Mouse (Mus musculus) spleen, adult 2 months (tissue): Measurements from ENCODE around the gene Zc3h13.

Experiments used
- CTCF ChIP-seq: fragments of 200-500 bp; IDR thresholded peaks from 2 replicates; pipeline ENCODE4 v1.5.1; 2011; ENCODE audit warnings: mild to moderate bottlenecking, inconsistent platforms; ENCODE audit not compliant: insufficient read depth, insufficient read length, insufficient replicate concordance; ENCODE audit errors: extremely low read depth
- POLR2A ChIP-seq: fragments of 200-500 bp; IDR thresholded peaks from 2 replicates; pipeline ENCODE4 v1.6.1; 2011; ENCODE audit warnings: low read depth, low read length, inconsistent platforms

DNA sequence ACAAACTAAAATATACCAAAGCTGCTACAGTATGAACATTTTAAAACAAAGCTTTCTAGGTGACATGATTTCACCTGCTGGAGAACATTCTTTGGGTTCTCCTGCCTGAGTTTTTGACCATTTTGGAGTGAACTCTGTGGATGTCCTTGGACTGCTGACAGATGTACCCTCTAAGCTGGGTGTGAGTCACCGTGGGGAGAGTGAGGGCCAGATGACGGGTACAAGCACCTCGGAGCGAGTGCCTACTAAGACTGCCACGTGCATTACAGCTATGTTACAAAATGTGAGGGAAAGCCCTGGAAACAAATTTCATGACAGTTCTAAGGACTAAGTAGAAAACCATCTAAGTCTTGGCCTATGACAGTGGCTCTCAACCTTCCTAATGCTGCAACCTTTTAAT, 14.6 kb upstream of the Zc3h13 start:
- TF ChIP-seq POLR2A (no peak), CTCF (no peak)
